Mouse (Mus musculus) brain, embryonic 14.5 days (tissue): Measurements from ENCODE around the gene Galnt10.

ENCODE experiments used
- CTCF ChIP-seq: fragments of 200-500 bp; IDR thresholded peaks from 2 replicates; pipeline ENCODE4 v1.5.1; 2012; ENCODE audit warnings: inconsistent platforms, mild to moderate bottlenecking, moderate library complexity, borderline replicate concordance; ENCODE audit not compliant: insufficient read depth, insufficient read length; ENCODE audit errors: extremely low read depth
- POLR2A ChIP-seq: fragments of 200-500 bp; IDR thresholded peaks from 2 replicates; pipeline ENCODE4 v1.6.1; 2012; ENCODE audit warnings: mild to moderate bottlenecking, inconsistent platforms, borderline replicate concordance; ENCODE audit not compliant: poor library complexity, insufficient read depth, insufficient read length, severe bottlenecking; ENCODE audit errors: extremely low read depth

GRCm38 (mm10) chr11:57668271-57668670 lies 23.0 kb downstream of the Galnt10 start:
- TF ChIP-seq CTCF: no peak
- TF ChIP-seq POLR2A: no peak
